Mouse (Mus musculus) heart, postnatal 14 days (tissue): ENCODE measurements around the gene Arid3a. TPM values are rescaled to one million over a fixed set of nuclear protein-coding genes. Genes with fewer than 3 reads are reported as not detected.

Experiments used
- DNase-seq, 2 experiments: peaks; one replicate each; pipeline ENCODE4 v3.0.0; 2021 to 2022
- intact Hi-C: fragments of 180-260 bp; cut with DNase I; formaldehyde crosslinking; loops from one replicate; pipeline ENCODE4 v1.15.1; 2025
- total RNA-seq, 2 experiments: library from RNA; stranded (reverse); gene quantifications; 2 replicates each; pipeline ENCODE4 v1.2.3; 2021

Gene Arid3a
- total RNA-seq, 2 experiments from 2014 or later: 2.2 to 2.6 TPM

- DNase-seq: no peak
Observed at GRCm38 (mm10) chr10:79969124-79969568, 42.3 kb downstream of the Arid3a start.

GRCm38 (mm10) chr10:79970415-79971182, 43.8 kb downstream of the Arid3a start, which contains the start of gene Grin3b:
Gene Grin3b (plus strand): TSS chr10:79970715.
- no peak for DNase-seq
- intact Hi-C loops: no loop called here

More at GRCm38 (mm10) chr10:79969124-79969568, 42.3 kb downstream of the Arid3a start:
- intact Hi-C loops: loop anchor here (10.0 kb wide), 2 partner anchors 166 to 276 kb away; partner anchors contain the start of genes Atp5d and Ndufs7

DNA sequence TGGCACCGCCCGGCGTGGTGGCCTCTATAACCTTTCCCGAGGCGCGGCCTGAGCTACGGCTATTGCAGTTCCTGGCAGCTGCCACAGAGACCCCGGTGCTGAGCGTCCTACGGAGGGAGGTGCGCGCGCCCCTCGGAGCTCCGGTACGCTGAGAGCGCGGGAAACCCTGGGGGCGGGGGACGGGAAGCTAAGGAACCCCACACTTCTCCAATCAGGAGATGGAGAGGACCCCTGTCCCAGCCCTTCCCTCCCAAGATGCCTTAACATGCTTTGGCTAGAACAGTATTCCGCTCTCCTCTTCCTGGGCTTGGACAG, 44.3 kb downstream of the Arid3a start:
- DNase-seq: no peak
- intact Hi-C loops: no loop called here

DNA sequence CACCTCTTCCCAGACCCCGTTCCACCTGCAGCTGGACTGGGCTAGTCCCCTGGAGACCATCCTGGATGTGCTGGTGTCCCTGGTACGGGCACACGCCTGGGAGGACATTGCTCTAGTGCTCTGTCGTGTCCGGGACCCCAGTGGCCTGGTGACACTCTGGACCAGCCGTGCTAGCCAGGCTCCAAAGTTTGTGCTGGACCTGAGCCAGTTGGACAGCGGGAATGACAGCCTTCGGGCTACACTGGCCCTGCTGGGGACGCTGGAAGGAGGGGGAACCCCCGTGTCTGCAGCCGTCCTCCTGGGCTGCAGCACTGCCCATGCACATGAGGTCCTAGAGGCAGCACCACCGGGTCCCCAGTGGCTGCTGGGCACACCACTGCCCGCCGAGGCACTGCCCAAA, 46.0 kb downstream of the Arid3a start:
- intact Hi-C loops: no loop called here

GRCm38 (mm10) chr10:79974087-79974486, 47.2 kb downstream of the Arid3a start:
- DNase-seq: no peak
- intact Hi-C loops: no loop called here

More for the DNA sequence above, 46.0 kb downstream of the Arid3a start:
- peak; percentile 46 to 59 for DNase-seq

DNA sequence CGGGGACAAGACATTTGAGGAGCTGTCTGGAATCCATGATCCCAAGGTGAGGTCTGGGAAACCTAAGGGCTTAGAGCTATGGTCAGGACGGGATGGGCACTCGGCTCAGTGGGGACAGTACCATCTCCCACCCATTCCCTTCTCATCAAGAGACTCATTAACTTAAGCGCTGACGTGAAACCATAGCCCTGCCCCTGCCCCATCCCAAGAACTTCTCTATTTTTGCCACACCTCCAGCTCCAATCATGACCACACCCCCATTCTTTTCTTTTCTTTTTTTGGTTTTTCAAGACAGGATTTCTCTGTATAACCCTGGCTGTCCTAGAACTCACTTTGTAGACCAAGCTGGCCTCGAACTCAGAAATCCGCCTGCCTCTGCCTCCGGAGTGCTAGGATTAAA, 47.8 kb downstream of the Arid3a start:
- intact Hi-C loops: no loop called here
- no peak for DNase-seq

DNA sequence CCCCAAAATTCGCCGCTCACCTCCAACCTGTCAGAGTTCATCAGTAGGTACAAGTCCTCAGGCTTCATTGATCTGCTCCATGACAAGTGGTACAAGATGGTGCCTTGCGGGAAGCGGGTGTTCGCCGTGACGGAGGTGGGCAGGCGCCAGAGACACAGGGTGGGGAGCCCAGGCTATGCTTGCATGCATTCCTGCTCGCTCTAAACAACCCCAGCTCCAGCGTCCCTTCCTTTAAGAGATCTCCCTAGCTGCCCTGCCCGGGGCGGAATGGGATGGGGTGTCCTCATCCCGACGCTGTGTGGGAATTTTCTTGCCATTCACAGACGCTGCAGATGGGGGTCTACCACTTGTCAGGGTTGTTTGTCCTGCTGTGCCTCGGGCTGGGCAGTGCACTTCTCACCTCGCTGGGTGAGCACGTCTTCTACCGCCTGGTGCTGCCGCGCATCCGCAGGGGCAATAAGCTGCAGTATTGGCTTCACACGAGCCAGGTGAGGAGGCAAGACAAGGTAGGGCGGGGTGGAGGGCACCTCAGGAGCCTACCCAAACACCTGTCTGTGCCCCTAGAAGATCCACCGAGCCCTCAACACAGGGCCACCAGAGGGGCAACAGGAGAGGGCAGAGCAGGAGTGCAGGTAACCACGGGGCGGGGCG, 49.4 kb downstream of the Arid3a start:
- intact Hi-C loops: no loop called here
- no peak for DNase-seq

DNA sequence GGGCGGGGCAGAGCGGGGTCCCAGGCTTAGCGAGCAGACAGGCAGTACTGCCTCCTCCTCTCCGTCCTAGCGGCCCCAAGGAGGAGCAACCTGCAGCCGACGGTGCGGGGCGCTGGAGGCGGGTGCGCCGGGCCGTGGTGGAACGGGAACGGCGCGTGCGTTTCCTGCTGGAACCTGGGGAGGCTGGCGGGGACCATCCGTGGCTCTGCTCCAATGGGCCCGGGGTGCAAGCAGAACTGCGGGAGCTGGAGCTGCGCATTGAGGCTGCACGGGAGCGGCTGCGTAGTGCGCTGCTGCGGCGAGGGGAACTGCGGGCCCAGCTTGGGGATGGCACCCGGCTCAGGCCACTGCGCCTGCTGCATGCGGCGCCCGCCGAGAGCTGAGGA, 49.9 kb downstream of the Arid3a start:
- no peak for DNase-seq
- intact Hi-C loops: no loop called here

- intact Hi-C loops: no loop called here
- no peak for DNase-seq
Observed at GRCm38 (mm10) chr10:79977324-79977723, 50.5 kb downstream of the Arid3a start.

- DNase-seq: no peak
- intact Hi-C loops: no loop called here
Observed at GRCm38 (mm10) chr10:79978061-79978460, 51.2 kb downstream of the Arid3a start.

DNA sequence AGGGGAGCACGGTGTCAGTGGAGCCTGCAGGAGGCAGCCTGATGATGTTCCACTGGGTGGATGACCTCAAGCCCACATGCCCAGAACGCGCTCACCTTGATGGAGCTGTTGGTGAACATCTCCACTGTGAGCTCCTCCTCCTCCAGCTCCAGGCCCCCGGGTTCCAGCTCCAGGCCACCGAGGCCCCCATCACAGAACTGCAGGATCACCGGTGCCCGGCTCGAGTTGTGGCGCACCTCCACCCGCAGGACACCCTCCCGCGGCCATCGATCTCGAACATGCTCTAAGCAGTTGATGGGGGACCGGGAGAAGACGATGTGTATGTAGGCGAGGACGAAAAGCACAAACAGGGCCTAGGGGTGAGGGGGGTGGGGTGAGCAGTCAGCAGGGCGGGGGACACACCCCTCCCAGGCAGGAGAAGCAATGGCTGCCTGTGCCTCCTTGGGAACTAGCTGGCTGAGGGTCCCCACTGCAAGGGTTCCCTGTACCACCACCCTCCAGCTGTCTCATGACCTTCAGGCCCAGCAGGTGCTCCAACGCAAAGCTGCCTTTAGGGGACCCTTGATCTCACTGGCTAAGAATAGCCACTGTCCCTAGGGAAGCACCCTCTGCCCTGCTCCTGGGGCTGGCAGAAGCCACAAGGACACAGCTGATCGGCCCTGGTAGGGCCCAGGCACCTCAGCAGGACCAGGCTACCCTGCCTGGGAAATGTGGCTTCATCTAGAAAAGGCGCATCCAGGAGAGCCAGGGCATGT, 52.7 kb downstream of the Arid3a start:
- no peak for DNase-seq
- intact Hi-C loops: loop anchor here (2.0 kb wide), 1 partner anchor 17 kb away; no protein-coding TSS in a partner anchor

GRCm38 (mm10) chr10:79983205-79983604, 56.4 kb downstream of the Arid3a start:
- intact Hi-C loops: no loop called here
- no peak for DNase-seq

DNA sequence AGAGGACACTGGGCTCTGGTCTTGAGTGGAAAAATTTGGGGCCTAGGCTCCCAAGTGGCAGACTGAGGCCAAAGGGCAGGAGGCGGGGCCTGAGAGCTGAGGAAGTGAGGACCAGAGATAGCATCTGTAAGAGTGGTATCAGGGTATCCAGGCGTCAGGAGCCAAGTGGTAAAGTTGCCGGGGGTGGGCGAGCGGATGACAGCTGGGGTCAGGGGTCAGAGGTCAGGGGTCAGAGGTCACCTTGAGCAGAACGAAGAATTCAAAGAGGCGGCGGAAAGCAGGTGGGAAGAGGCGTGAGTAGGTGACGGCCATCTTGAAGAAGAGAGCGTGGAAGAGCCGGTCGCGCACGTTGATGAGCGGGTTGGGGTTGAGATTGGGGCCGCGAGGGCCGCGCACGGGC, 56.8 kb downstream of the Arid3a start:
- peak; percentile 52 to 66 for DNase-seq
- intact Hi-C loops: no loop called here

- peak; percentile 90 to 93 for DNase-seq
- intact Hi-C loops: no loop called here
Observed at GRCm38 (mm10) chr10:79984195-79984816, 57.5 kb downstream of the Arid3a start, which contains the start of gene Tmem259. Gene Tmem259 (minus strand): TSS chr10:79984330.

GRCm38 (mm10) chr10:79984871-79985270, 58.0 kb downstream of the Arid3a start:
- intact Hi-C loops: loop anchor here (5.0 kb wide), 1 partner anchor 67 kb away; no protein-coding TSS in a partner anchor
- peak; percentile 92 to 94 for DNase-seq

GRCm38 (mm10) chr10:79985334-79986231, 58.7 kb downstream of the Arid3a start:
- peak; percentile 61 to 71 for DNase-seq
- intact Hi-C loops: loop anchor here (2.0 to 5.0 kb wide), 3 partner anchors 67 to 155 kb away; partner anchors contain the start of genes Cbarp and Stk11

- intact Hi-C loops: loop anchor here (2.0 to 5.0 kb wide), 3 partner anchors 66 to 154 kb away; partner anchors contain the start of genes Cbarp and Stk11
- DNase-seq: peak; percentile 42 to 67
Observed at GRCm38 (mm10) chr10:79986232-79986878, 59.5 kb downstream of the Arid3a start.

- intact Hi-C loops: loop anchor here (2.0 to 5.0 kb wide), 3 partner anchors 65 to 154 kb away; partner anchors contain the start of genes Cbarp and Stk11
Observed at GRCm38 (mm10) chr10:79986963-79987362, 60.1 kb downstream of the Arid3a start.

More at GRCm38 (mm10) chr10:79986963-79987362, 60.1 kb downstream of the Arid3a start:
- DNase-seq: peak; percentile 89 to 94
